Mouse (Mus musculus) sigmoid colon, adult 10 weeks (tissue): Measurements from ENCODE around the gene Fgfr1op. TPM values are rescaled to one million over a fixed set of nuclear protein-coding genes. Genes with fewer than 3 reads are reported as not detected.

Source experiments
- polyA plus RNA-seq: library from polyadenylated mRNA; stranded (reverse); fragments of 350-450 nt; fragmentation: Illumina TruSeq; extraction: RNeasy Lipid Tissue Mini Kit (QIAGEN cat#74804); gene quantifications from one replicate; pipeline ENCODE4 v1.2.3, GENCODE M21; 2014; ENCODE audit warnings: low read depth, low replicate concordance

Gene Fgfr1op
- polyA plus RNA-seq: 28.8 TPM

GRCm38 (mm10) chr17:8164701-8165607 lies at the start of gene Fgfr1op:
TSS of gene Fgfr1op (plus strand) at chr17:8165501.

GRCm38 (mm10) chr17:8147439-8148316 lies 17.6 kb upstream of the Fgfr1op start, which contains the start of the genes Gm49673 and Rnaset2a:
TSS of gene Gm49673 (minus strand) at chr17:8147788.
TSS of gene Rnaset2a (minus strand) at chr17:8148097.

GRCm38 (mm10) chr17:8235743-8236142 lies 70.4 kb downstream of the Fgfr1op start, which contains the start of gene Ccr6:
TSS of gene Ccr6 (plus strand) at chr17:8236043.

Other genes with a start within 250 kb of the Fgfr1op start
- gene Tagap, start 239.5 kb upstream of the Fgfr1op start, polyA plus RNA-seq: 3.8 TPM
- 46.1 TPM for gene Rsph3a, start 219.9 kb upstream of the Fgfr1op start, polyA plus RNA-seq
- 0.19 TPM for gene Gm49673, start 17.7 kb upstream of the Fgfr1op start, polyA plus RNA-seq
- gene Rnaset2a, start 17.4 kb upstream of the Fgfr1op start, polyA plus RNA-seq: 22.4 TPM
- gene Ccr6, start 70.5 kb downstream of the Fgfr1op start, polyA plus RNA-seq: 3.0 TPM
- gene Mpc1, start 117.4 kb downstream of the Fgfr1op start, polyA plus RNA-seq: 488 TPM
- 92.1 TPM for gene Sft2d1, start 145.6 kb downstream of the Fgfr1op start, polyA plus RNA-seq
- not detected for gene Prr18, start 172.0 kb downstream of the Fgfr1op start, polyA plus RNA-seq
- gene T2, start 190.5 kb downstream of the Fgfr1op start, polyA plus RNA-seq: not detected